Mouse (Mus musculus): ENCODE measurements around the gene Ttc19. TPM values are rescaled to one million over a fixed set of nuclear protein-coding genes. Genes with fewer than 3 reads are reported as not detected.

Ttc19 gene
- 91.2 TPM for polyA plus RNA-seq (2014; fragmentation: Illumina TruSeq; extraction: RNeasy Lipid Tissue Mini Kit (QIAGEN cat#74804))

DNA sequence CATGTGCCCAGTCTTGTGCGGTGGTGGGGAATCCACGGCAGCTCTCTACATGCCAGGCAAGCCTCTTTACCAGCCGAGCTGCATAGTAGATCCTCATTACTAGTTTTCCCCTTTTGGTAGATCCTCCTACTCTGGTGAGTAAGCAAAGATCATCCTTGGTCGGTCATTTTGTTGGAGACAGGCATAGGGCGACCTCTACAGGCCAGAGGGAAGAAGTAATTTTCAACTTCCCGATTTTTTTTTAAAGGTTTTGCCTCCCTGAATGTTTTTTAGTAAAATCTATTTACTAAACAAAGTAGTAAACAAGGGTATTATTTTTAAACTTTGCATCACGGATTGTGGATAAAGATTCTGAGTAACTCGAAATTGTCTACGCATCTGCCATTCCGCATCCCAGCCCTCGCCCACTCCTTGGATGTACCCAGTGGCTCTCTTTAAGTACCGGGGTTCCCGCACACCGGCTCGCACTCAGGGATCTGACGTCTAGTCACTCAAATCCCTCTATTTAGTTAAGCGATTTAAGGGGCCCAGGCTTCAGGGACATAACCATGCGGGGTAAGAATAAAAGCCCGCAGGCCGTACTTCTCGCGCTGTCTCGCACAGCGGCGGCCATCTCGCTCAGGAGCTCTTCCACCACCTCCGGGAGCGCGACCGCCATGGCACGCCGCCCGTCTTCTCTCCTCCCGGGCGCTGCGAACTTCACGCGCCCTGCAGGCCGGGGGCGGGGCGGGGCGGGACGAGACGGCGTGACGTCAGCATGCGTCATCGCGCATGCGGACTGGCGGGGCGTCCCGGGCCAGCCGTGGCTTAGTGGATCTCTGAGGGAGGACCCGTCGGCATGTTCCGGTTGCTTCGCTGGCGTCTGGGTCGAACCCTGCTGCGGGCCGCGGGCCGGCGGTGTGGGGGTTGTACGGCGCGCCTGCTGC lies at the start of gene Ttc19, which contains the start of gene Zswim7:
Gene Ttc19, plus strand, starts transcription at position 799 of the 926 bp plus-strand sequence.
Gene Zswim7, minus strand, starts transcription at position 701 of the 926 bp plus-strand sequence.

DNA sequence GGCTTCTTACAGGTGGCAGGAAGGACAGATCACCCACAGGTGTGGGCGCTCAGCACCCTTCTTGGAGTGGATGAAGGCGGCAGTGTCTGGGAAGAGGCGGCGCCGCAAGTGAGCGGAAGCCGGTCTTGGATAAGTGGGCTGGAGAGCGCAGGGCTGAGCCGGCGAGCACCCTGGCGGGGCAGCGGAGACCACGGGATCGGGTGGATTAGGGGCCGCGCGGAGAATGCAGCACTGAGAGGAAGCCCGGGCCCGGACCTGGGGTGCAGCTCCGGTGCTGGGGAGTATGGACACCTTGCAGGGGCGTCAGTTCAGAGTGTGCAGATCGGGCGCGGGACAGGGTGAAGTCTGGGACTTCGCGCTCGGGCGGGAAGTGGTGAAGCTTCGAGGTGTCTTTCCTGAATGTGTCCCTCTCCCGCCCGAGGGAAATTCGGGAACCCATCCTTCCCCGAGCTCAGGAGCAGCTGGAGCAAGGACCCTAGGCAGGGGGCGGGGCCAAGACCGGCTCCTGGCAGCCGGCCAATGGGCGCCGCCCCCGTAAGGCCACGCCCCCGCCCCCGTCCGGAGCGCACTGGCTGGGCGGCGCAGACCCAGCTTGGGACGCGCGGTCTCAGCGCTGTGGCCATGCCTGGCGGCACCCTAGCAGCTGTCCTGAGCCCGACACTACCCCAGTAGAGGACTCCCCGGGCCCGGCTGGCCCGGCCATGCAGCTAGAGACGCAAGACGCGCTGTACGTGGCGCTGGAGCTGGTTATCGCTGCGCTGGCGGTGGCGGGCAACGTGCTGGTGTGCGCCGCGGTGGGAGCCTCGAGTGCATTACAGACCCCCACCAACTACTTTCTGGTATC lies 32.6 kb upstream of the Ttc19 start, which contains the start of gene Adora2b:
Gene Adora2b, plus strand, starts transcription at position 584 of the 844 bp plus-strand sequence.

Other genes starting within 250 kb of the Ttc19 start
- 1.8 TPM for gene Adora2b, start 32.5 kb upstream of the Ttc19 start, polyA plus RNA-seq (2014; fragmentation: Illumina TruSeq; extraction: RNeasy Lipid Tissue Mini Kit (QIAGEN cat#74804))
- gene Zswim7, start 98 bp upstream of the Ttc19 start, polyA plus RNA-seq (2014; fragmentation: Illumina TruSeq; extraction: RNeasy Lipid Tissue Mini Kit (QIAGEN cat#74804)), result 4.7 TPM
- gene Pigl, start 177.0 kb downstream of the Ttc19 start, polyA plus RNA-seq (2014; fragmentation: Illumina TruSeq; extraction: RNeasy Lipid Tissue Mini Kit (QIAGEN cat#74804)), result 3.3 TPM
- gene Ncor1, start 177.1 kb downstream of the Ttc19 start, polyA plus RNA-seq (2014; fragmentation: Illumina TruSeq; extraction: RNeasy Lipid Tissue Mini Kit (QIAGEN cat#74804)), result 382 TPM

All from ovary, adult 10 weeks (tissue).